Mouse (Mus musculus): ENCODE data around the gene Tcf15. TPM values are rescaled to one million over a fixed set of nuclear protein-coding genes. Genes with fewer than 3 reads are reported as not detected.

Gene Tcf15
- polyA plus RNA-seq, 1 experiment from 2014 or later = 3.7 TPM

- 56% methylated on average over 2 of the region's 2 CpGs for WGBS
- Histone ChIP-seq H3K4me2 (no peak overlapping the region), H3K4me1 (0 out of 2 replicates have a peak, but pooled peaks cover 11% of the 10 kb centered on the region), H3K27ac (no peak overlapping the region), H3K9me3 (no peaks in the 10 kb centered on the region), H3K9ac (no peak overlapping the region), H3K36me3 (no peaks in the 10 kb centered on the region), H3K4me3 (no peak overlapping the region), H3K27me3 (no peaks in the 10 kb centered on the region)
- ATAC-seq (ENCODE audit: insufficient number of reproducible peaks, insufficient read depth, low FRiP score, low TSS enrichment, low read depth) = no peak
Measured at GRCm38 (mm10) chr2:152128597-152128996, 14.8 kb upstream of the Tcf15 start.

GRCm38 (mm10) chr2:152129778-152130177 lies 13.6 kb upstream of the Tcf15 start:
- 77% methylated on average over 3 of the region's 3 CpGs for WGBS
- ATAC-seq (ENCODE audit: insufficient number of reproducible peaks, insufficient read depth, low FRiP score, low TSS enrichment, low read depth) = no peak

GRCm38 (mm10) chr2:152132016-152132415 lies 11.3 kb upstream of the Tcf15 start:
- H3K4me1 ChIP-seq = 0 out of 2 replicates have a peak, but pooled peaks cover 11% of the 10 kb centered on the region
- no peak overlapping the region for H3K9ac ChIP-seq
- WGBS = 45% methylated on average over 9 of the region's 9 CpGs
- H3K4me2 ChIP-seq = no peak overlapping the region
- H3K27ac ChIP-seq = no peak overlapping the region
- no peak overlapping the region for H3K4me3 ChIP-seq
- ATAC-seq (ENCODE audit: insufficient number of reproducible peaks, insufficient read depth, low FRiP score, low TSS enrichment, low read depth) = no peak
- no peaks in the 10 kb centered on the region for H3K27me3 ChIP-seq
- H3K9me3 ChIP-seq = no peaks in the 10 kb centered on the region
- H3K36me3 ChIP-seq = no peaks in the 10 kb centered on the region

More at GRCm38 (mm10) chr2:152129778-152130177, 13.6 kb upstream of the Tcf15 start:
- Histone ChIP-seq H3K9ac (no peak overlapping the region), H3K4me2 (no peak overlapping the region), H3K9me3 (no peaks in the 10 kb centered on the region), H3K4me3 (no peak overlapping the region), H3K4me1 (0 out of 2 replicates have a peak, but pooled peaks cover 11% of the 10 kb centered on the region), H3K36me3 (no peaks in the 10 kb centered on the region), H3K27ac (no peak overlapping the region), H3K27me3 (no peaks in the 10 kb centered on the region)

GRCm38 (mm10) chr2:152132691-152133090 lies 10.7 kb upstream of the Tcf15 start:
- H3K27ac ChIP-seq = no peak overlapping the region
- no peak overlapping the region for H3K4me2 ChIP-seq
- H3K9me3 ChIP-seq = no peaks in the 10 kb centered on the region
- ATAC-seq (ENCODE audit: insufficient number of reproducible peaks, insufficient read depth, low FRiP score, low TSS enrichment, low read depth) = no peak
- no peaks in the 10 kb centered on the region for H3K36me3 ChIP-seq
- WGBS = 63% methylated on average over 8 of the region's 8 CpGs
- H3K9ac ChIP-seq = no peak overlapping the region
- no peak overlapping the region for H3K4me3 ChIP-seq
- H3K27me3 ChIP-seq = no peaks in the 10 kb centered on the region
- 0 out of 2 replicates have a peak, but pooled peaks cover 11% of the 10 kb centered on the region for H3K4me1 ChIP-seq

GRCm38 (mm10) chr2:152139191-152139987 lies 4.0 kb upstream of the Tcf15 start:
- Histone ChIP-seq H3K9ac (no peak overlapping the region), H3K4me1 (peaks cover 34% of the 10 kb centered on the region), H3K27me3 (peaks cover 43% of the 10 kb centered on the region), H3K4me3 (no peak overlapping the region), H3K27ac (no peak overlapping the region), H3K36me3 (no peaks in the 10 kb centered on the region), H3K4me2 (no peak overlapping the region), H3K9me3 (no peaks in the 10 kb centered on the region)
- 66% methylated on average over 10 of the region's 10 CpGs for WGBS
- ATAC-seq (ENCODE audit: insufficient number of reproducible peaks, insufficient read depth, low FRiP score, low TSS enrichment, low read depth) = no peak

- WGBS = 31% methylated on average over 11 of the region's 11 CpGs
- Histone ChIP-seq H3K9me3 (no peaks in the 10 kb centered on the region), H3K4me1 (peaks cover 34% of the 10 kb centered on the region), H3K9ac (no peak overlapping the region), H3K27ac (no peak overlapping the region), H3K4me2 (no peak overlapping the region), H3K27me3 (peaks cover 58% of the 10 kb centered on the region), H3K4me3 (no peak overlapping the region), H3K36me3 (no peaks in the 10 kb centered on the region)
- ATAC-seq (ENCODE audit: insufficient number of reproducible peaks, insufficient read depth, low FRiP score, low TSS enrichment, low read depth) = no peak
Measured at GRCm38 (mm10) chr2:152140941-152141340, 2.4 kb upstream of the Tcf15 start.

- no peak overlapping the region for H3K27ac ChIP-seq
- 20% methylated on average over 1 of the region's 1 CpGs for WGBS
- H3K27me3 ChIP-seq = peaks cover 64% of the 10 kb centered on the region
- H3K4me1 ChIP-seq = peaks cover 34% of the 10 kb centered on the region
- ATAC-seq (ENCODE audit: insufficient number of reproducible peaks, insufficient read depth, low FRiP score, low TSS enrichment, low read depth) = no peak
- no peaks in the 10 kb centered on the region for H3K36me3 ChIP-seq
- H3K9me3 ChIP-seq = no peaks in the 10 kb centered on the region
- H3K4me3 ChIP-seq = peak overlapping the region; percentile 41
- H3K9ac ChIP-seq = no peak overlapping the region; the same call in 1 of the 2 replicates
- H3K4me2 ChIP-seq = peak overlapping the region; percentile 89
Measured at GRCm38 (mm10) chr2:152141491-152141890, 1.9 kb upstream of the Tcf15 start.

GRCm38 (mm10) chr2:152142046-152142445 lies 1.3 kb upstream of the Tcf15 start:
- Histone ChIP-seq H3K9ac (peak overlapping the region; percentile 51), H3K4me3 (peak overlapping the region; percentile 41), H3K27ac (no peak overlapping the region), H3K9me3 (no peaks in the 10 kb centered on the region), H3K4me1 (peaks cover 34% of the 10 kb centered on the region), H3K36me3 (no peaks in the 10 kb centered on the region), H3K27me3 (peaks cover 70% of the 10 kb centered on the region), H3K4me2 (peak overlapping the region; percentile 89)
- no peak for ATAC-seq (ENCODE audit: insufficient number of reproducible peaks, insufficient read depth, low FRiP score, low TSS enrichment, low read depth)
- under 1% methylated on average over 13 of the region's 13 CpGs for WGBS

GRCm38 (mm10) chr2:152142571-152142970 lies 790 bp upstream of the Tcf15 start:
- ATAC-seq (ENCODE audit: insufficient number of reproducible peaks, insufficient read depth, low FRiP score, low TSS enrichment, low read depth) = no peak
- H3K36me3 ChIP-seq = no peaks in the 10 kb centered on the region
- peak overlapping the region; percentile 52; the same call in 1 of the 2 replicates for H3K4me3 ChIP-seq
- H3K9ac ChIP-seq = no peak overlapping the region
- H3K9me3 ChIP-seq = no peaks in the 10 kb centered on the region
- H3K27me3 ChIP-seq = peaks cover 71% of the 10 kb centered on the region
- 2% methylated on average over 11 of the region's 11 CpGs for WGBS
- H3K4me2 ChIP-seq = peak overlapping the region; percentile 89
- peaks cover 34% of the 10 kb centered on the region for H3K4me1 ChIP-seq
- no peak overlapping the region for H3K27ac ChIP-seq

GRCm38 (mm10) chr2:152144158-152144450 lies 743 bp downstream of the Tcf15 start:
- Histone ChIP-seq H3K4me2 (peak overlapping the region; percentile 89), H3K4me3 (peak overlapping the region; percentile 52), H3K27ac (no peak overlapping the region), H3K36me3 (no peaks in the 10 kb centered on the region), H3K9me3 (no peaks in the 10 kb centered on the region), H3K4me1 (peaks cover 34% of the 10 kb centered on the region), H3K27me3 (peaks cover 71% of the 10 kb centered on the region), H3K9ac (peak overlapping the region; percentile 61)
- WGBS = 12% methylated on average over 9 of the region's 9 CpGs
- ATAC-seq (ENCODE audit: insufficient number of reproducible peaks, insufficient read depth, low FRiP score, low TSS enrichment, low read depth) = no peak

- Histone ChIP-seq H3K9ac (no peak overlapping the region), H3K4me3 (peak overlapping the region; percentile 52), H3K9me3 (no peaks in the 10 kb centered on the region), H3K4me2 (peak overlapping the region; percentile 89; the same call in 1 of the 2 replicates), H3K27me3 (peaks cover 71% of the 10 kb centered on the region), H3K27ac (no peak overlapping the region), H3K4me1 (peaks cover 34% of the 10 kb centered on the region), H3K36me3 (no peaks in the 10 kb centered on the region)
- WGBS = 54% methylated on average over 5 of the region's 5 CpGs
- ATAC-seq (ENCODE audit: insufficient number of reproducible peaks, insufficient read depth, low FRiP score, low TSS enrichment, low read depth) = no peak
Measured at GRCm38 (mm10) chr2:152144501-152144900, 1.1 kb downstream of the Tcf15 start.

- no peak overlapping the region for H3K9ac ChIP-seq
- H3K27me3 ChIP-seq = peaks cover 65% of the 10 kb centered on the region
- H3K27ac ChIP-seq = no peak overlapping the region
- 66% methylated on average over 2 of the region's 2 CpGs for WGBS
- H3K4me1 ChIP-seq = peaks cover 34% of the 10 kb centered on the region
- H3K36me3 ChIP-seq = no peaks in the 10 kb centered on the region
- ATAC-seq (ENCODE audit: insufficient number of reproducible peaks, insufficient read depth, low FRiP score, low TSS enrichment, low read depth) = no peak
- no peak overlapping the region for H3K4me2 ChIP-seq
- H3K9me3 ChIP-seq = no peaks in the 10 kb centered on the region
- H3K4me3 ChIP-seq = no peak overlapping the region
Measured at GRCm38 (mm10) chr2:152145711-152146110, 2.4 kb downstream of the Tcf15 start.

Data from embryonic facial prominence, embryonic 13.5 days (tissue).